Mouse (Mus musculus) cerebellum, adult (tissue): Measurements from ENCODE around the gene Mtln.

Source experiments
- ATAC-seq: cut with Nextera tagmentation; 2 replicates; pipeline ENCODE4 v1.9.2; 2017; ENCODE audit warnings: mild to moderate bottlenecking, moderate library complexity, mixed read lengths; ENCODE audit not compliant: insufficient number of reproducible peaks, low FRiP score, low TSS enrichment

Mtln gene

GRCm38 (mm10) chr2:127791919-127792603 is at the start of gene Mtln:
Gene Mtln, minus strand, starts transcription at chr2:127792488.
- peak; percentile 97 for ATAC-seq

DNA sequence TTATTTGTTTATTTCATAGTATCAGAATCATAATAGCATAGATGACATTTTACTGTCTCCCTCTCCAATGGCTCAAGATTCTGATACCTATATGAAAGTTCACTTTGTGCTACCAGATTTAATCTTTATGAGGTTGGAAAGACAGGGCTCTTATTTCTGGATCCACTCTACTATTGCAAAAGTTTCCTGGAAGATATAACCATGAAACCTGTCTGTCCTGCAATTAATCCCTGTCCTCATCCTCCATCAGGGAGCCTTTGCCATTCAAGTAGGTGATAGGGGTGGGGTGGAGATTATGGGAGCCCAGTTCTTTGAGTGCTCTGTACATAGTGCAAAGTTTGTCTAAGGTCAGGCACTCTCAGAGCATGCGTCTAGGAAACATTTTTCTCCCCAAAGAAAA is 49.1 kb upstream of the Mtln start:
- no peak for ATAC-seq

- ATAC-seq: no peak
Measured at GRCm38 (mm10) chr2:127839425-127839824, 47.1 kb upstream of the Mtln start.

GRCm38 (mm10) chr2:127838576-127838975 is 46.3 kb upstream of the Mtln start, which contains the start of gene Acoxl:
Gene Acoxl, plus strand, starts transcription at chr2:127838876.
- no peak for ATAC-seq

DNA sequence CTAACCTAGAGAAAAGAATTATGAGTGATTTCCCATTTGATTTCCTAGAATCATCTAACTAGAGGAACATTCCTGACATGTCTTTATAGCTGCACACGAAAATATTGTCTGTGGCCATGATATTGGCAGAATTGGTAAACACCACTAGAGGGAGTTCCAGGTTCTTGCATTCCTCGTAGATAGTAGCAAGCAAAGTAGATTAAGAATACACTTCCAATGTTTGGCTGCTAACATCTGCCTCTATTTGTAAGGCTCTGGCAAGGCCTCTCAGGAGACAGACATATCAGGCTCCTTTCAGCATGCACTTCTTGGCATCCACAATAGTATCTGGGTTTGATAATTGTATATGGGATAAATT is 40.5 kb upstream of the Mtln start:
- ATAC-seq: no peak

- 0 out of 2 replicates have a peak, but pooled peaks have one; percentile 15 for ATAC-seq
Measured at GRCm38 (mm10) chr2:127832103-127832832, 40.0 kb upstream of the Mtln start.

DNA sequence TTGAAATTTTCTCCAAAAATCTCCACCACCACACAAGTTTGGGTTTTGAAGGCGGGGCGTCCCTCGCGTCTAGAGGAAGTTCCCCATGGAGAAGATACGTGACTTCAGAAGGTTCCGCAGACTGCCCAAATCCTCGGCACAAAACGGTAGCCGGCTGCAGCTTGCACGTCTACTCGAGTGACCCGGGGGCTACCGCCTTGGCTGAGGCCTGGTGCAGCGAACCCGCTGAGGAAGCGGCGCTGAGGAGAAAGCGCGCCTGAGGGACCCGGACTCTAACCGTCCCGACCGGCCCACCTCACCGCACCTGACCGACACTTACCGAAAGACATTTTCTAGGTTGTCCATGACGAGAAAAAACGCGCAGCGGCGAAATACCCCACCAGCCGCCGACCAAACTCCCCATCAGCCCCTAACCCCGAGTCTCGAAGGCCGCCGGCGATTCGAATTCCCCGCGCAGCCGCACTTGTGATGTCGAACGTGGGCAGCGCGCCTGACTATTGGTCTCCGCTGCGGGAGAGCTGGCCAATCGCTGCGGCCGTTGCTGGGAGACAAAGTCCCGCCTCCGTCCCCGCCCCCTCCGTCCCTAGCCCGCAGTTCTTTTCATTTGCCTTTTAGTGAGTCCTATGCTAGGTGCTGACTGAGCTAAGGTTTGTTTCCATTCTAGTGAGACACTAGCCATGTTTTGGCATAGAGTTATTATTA is 39.3 kb upstream of the Mtln start, which contains the start of gene Bub1:
Gene Bub1 (minus strand): TSS at position 465 of the 702 bp plus-strand sequence.
- ATAC-seq: peak; percentile 91

DNA sequence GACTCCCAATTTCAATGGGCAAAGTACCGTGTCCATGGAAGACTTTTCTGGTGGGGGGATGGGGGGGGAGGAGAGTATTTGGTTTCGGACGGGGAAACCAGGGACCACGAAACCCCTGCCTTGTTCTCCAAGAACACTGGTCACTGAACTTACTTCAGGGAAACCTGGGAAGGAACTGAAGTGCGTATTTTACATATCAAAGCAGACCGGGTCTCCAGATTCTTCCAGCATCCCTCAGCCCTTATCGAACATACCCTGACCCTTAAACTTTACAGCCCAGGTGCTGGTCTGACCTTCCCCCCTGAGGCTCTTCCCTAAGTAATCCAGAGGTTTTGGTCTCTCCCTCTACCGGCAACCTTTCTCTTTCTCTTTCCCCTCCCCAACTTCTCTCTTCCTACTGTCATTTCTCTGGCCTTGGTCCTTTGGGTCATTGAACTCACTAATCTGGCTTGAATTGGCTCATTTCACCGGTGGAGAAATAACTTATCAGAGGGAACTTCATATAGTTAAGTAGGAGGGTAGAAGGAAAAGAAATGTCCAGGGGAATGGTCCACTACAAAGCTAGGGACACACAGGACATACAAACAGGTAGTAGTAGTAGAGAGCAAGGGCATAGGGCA is 2.5 kb downstream of the Mtln start:
- ATAC-seq: no peak

DNA sequence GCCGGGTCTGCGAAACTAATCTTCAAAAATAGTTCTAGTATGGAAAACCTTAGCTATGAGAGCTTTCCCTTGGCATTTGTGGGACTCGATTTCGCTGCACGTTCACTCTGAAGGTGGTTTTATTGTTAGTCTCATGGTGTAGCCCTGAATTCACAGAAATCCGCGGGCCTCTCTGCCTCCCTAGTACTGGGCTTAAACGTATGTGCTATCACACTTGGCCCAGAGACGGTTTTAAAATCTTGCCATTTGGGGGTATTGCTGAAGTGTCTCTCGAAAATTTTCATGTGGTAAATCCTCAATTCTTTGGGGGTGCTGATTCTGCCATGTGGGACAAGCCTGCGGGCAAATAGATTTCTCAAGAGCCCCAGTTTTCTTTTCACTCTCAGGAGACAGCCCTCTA is 3.1 kb downstream of the Mtln start:
- no peak for ATAC-seq

- ATAC-seq: peak; percentile 62
Measured at GRCm38 (mm10) chr2:127788440-127789116, 3.7 kb downstream of the Mtln start, which contains the start of gene Nphp1. Gene Nphp1, minus strand, starts transcription at chr2:127788897.

GRCm38 (mm10) chr2:127787226-127787625 is 5.1 kb downstream of the Mtln start:
- no peak for ATAC-seq

DNA sequence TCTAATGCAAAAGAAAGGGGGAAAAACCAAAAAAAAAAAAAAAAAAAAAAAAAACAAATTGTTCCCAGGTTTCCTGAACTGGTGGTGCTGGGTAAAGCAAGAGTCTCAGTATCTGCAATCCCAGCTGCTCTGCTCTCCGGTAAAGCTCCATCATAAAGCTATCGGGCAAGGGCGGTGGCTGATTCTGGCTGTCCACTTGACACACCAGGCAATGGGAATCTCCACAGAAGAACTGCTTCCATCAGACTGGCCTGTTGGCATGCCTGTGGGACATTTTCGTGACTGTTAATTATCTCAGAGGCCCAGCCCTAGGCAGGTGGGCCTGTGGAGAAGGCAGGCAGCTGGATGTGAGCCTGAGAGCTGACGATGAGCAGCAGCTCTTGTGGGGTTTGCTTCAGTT is 13.8 kb downstream of the Mtln start:
- no peak for ATAC-seq

GRCm38 (mm10) chr2:127775013-127775412 is 17.3 kb downstream of the Mtln start:
- ATAC-seq: no peak

- no peak for ATAC-seq
Measured at GRCm38 (mm10) chr2:127774578-127774941, 17.7 kb downstream of the Mtln start.

- ATAC-seq: no peak
Measured at GRCm38 (mm10) chr2:127773938-127774577, 18.2 kb downstream of the Mtln start.

DNA sequence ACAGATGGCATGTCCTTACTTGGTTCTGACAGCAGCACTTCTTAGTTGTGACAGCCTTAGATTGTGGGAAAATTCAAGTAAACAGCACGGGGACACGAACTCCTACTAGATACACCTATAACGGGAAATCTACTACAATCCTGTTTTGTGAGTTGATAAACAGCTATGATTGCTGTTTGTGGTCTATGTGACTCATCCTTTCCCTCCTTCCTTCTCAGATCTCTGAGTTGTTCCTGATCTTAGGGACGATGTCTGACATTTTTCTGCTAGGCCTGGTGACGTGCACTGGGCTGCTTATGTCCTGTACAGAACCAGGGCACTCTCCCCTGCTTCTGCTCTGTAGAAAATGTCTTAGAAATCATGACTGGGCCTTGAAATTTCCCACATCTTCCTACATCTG is 30.7 kb downstream of the Mtln start:
- no peak for ATAC-seq

GRCm38 (mm10) chr2:127760429-127761000 is 31.8 kb downstream of the Mtln start:
- no peak for ATAC-seq

GRCm38 (mm10) chr2:127760014-127760413 is 32.3 kb downstream of the Mtln start:
- no peak for ATAC-seq

- ATAC-seq: no peak
Measured at GRCm38 (mm10) chr2:127759157-127759880, 33.0 kb downstream of the Mtln start.
